Mouse (Mus musculus): ENCODE results near the gene Rps6ka3.

GRCm38 (mm10) chrX:159372753-159373144 lies 162.6 kb downstream of the Rps6ka3 start:
- TF ChIP-seq CTCF (IDR thresholded peaks at IDR 0.05; ENCODE audit: insufficient read depth, low read length) (no peak), POLR2A (IDR thresholded peaks at IDR 0.05; ENCODE audit: borderline replicate concordance, extremely low read depth, low read depth, low read length) (no peak)

Measured in lung, adult 2 months (tissue).